Mouse (Mus musculus) heart, postnatal 0 days (tissue): ENCODE results near the gene Acaa1a. TPM values are rescaled to one million over a fixed set of nuclear protein-coding genes. Genes with fewer than 3 reads are reported as not detected.

Experiments used
- ATAC-seq: fragments of 200-750 bp; cut with Nextera tagmentation; 2 replicates; pipeline ENCODE4 v1.8.0; 2017; ENCODE audit warnings: low read depth, moderate number of reproducible peaks, moderate library complexity; ENCODE audit not compliant: insufficient read depth
- DNase-seq: peaks from one replicate; pipeline ENCODE4 v3.0.0-alpha.2; 2016; ENCODE audit warnings: low spot score
- H3K27ac ChIP-seq: fragments of 300-500 bp; sonication (generic); 2 replicates; pipeline ENCODE4 v1.5.1; 2014; ENCODE audit warnings: low read depth, mild to moderate bottlenecking
- H3K27me3 ChIP-seq: fragments of 300-500 bp; sonication (generic); 2 replicates; pipeline ENCODE4 v1.6.1; 2014; ENCODE audit warnings: low read length, mixed read lengths; ENCODE audit not compliant: control insufficient read depth, insufficient read depth
- H3K36me3 ChIP-seq: fragments of 300-500 bp; sonication (generic); replicated peaks from 2 replicates; pipeline ENCODE4 v1.6.1; 2014; ENCODE audit warnings: low read length, mixed read lengths; ENCODE audit not compliant: control insufficient read depth, insufficient read depth
- H3K4me1 ChIP-seq: fragments of 300-500 bp; sonication (generic); 2 replicates; pipeline ENCODE4 v1.6.1; 2014; ENCODE audit warnings: antibody characterized with exemption; ENCODE audit not compliant: control insufficient read depth, insufficient read depth
- H3K4me2 ChIP-seq: fragments of 300-500 bp; sonication (generic); 2 replicates; pipeline ENCODE4 v1.6.1; 2014; ENCODE audit warnings: low read depth, mild to moderate bottlenecking, low read length, moderate library complexity
- H3K4me3 ChIP-seq: fragments of 300-500 bp; sonication (generic); 2 replicates; pipeline ENCODE4 v1.5.1; 2014; ENCODE audit warnings: low read depth, low read length
- H3K9ac ChIP-seq: fragments of 300-500 bp; sonication (generic); replicated peaks from 2 replicates; pipeline ENCODE4 v1.6.1; 2014; ENCODE audit warnings: low read depth, low read length, mixed read lengths
- H3K9me3 ChIP-seq: fragments of 300-500 bp; sonication (generic); replicated peaks from 2 replicates; pipeline ENCODE4 v1.6.1; 2016; ENCODE audit warnings: low read length; ENCODE audit not compliant: control insufficient read depth
- CTCF ChIP-seq: IDR thresholded peaks from 2 replicates; pipeline ENCODE4 v1.5.1; 2016; ENCODE audit warnings: antibody characterized with exemption, control low read depth, low read depth
- EP300 ChIP-seq: IDR thresholded peaks from 2 replicates; pipeline ENCODE4 v1.6.1; 2016; ENCODE audit warnings: antibody characterized with exemption, low read depth
- WGBS: fragments of 180-500 bp; shearing (Covaris S2); extraction: QIAGEN DNeasy Blood & Tissue Kit; methylation state at CpG from one replicate; pipeline ENCODE4 v1.1.7; 2014; 5-methylcytosine and 5-hydroxymethylcytosine counted together
- polyA plus RNA-seq: library from polyadenylated mRNA; unstranded; fragments of >200 nt; fragmentation: Nextera tagmentation; extraction: Ambion mirVana; gene quantifications from 2 replicates; pipeline ENCODE4 v1.2.1, GENCODE M21; 2015
- total RNA-seq: library from RNA; depleted of rRNA; stranded (reverse); fragments of >200 nt; gene quantifications from 2 replicates; pipeline ENCODE4 v1.2.3, GENCODE M21; 2014; ENCODE audit warnings: low replicate concordance

The Acaa1a gene
- total and polyA plus RNA-seq, 2 experiments from 2014 or later = 89.8 to 206 TPM

- Histone ChIP-seq H3K27ac (no peak overlapping the region), H3K4me1 (peaks cover 5% of the 10 kb centered on the region; the same call in 1 of the 2 replicates), H3K4me3 (no peak overlapping the region), H3K36me3 (no peaks in the 10 kb centered on the region), H3K4me2 (no peak overlapping the region), H3K27me3 (no peaks in the 10 kb centered on the region), H3K9me3 (no peaks in the 10 kb centered on the region), H3K9ac (no peak overlapping the region)
- 96% methylated on average over 1 of the region's 1 CpGs for WGBS
- ATAC-seq (no peak), DNase-seq (no peak)
- TF ChIP-seq CTCF = no peak
- TF ChIP-seq EP300 = no peak
Observed at GRCm38 (mm10) chr9:119309067-119309466, 30.4 kb upstream of the Acaa1a start.

GRCm38 (mm10) chr9:119313096-119313495 is 26.4 kb upstream of the Acaa1a start:
- no peaks in the 10 kb centered on the region for H3K9me3 ChIP-seq
- TF ChIP-seq EP300 = no peak
- no peak for TF ChIP-seq CTCF
- no peak overlapping the region for H3K4me2 ChIP-seq
- H3K36me3 ChIP-seq = no peaks in the 10 kb centered on the region
- no peaks in the 10 kb centered on the region for H3K27me3 ChIP-seq
- no peak overlapping the region for H3K27ac ChIP-seq
- ATAC-seq (no peak), DNase-seq (no peak)
- no peak overlapping the region for H3K9ac ChIP-seq
- WGBS = 68% methylated on average over 10 of the region's 10 CpGs
- H3K4me3 ChIP-seq = no peak overlapping the region
- no peaks in the 10 kb centered on the region for H3K4me1 ChIP-seq

GRCm38 (mm10) chr9:119318891-119319290 is 20.6 kb upstream of the Acaa1a start:
- peaks cover 13% of the 10 kb centered on the region for H3K4me1 ChIP-seq
- no peak overlapping the region for H3K27ac ChIP-seq
- no peaks in the 10 kb centered on the region for H3K27me3 ChIP-seq
- ATAC-seq (no peak), DNase-seq (no peak)
- H3K4me3 ChIP-seq = no peak overlapping the region
- TF ChIP-seq CTCF (no peak), EP300 (no peak)
- no peak overlapping the region for H3K4me2 ChIP-seq
- no peaks in the 10 kb centered on the region for H3K36me3 ChIP-seq
- no peak overlapping the region for H3K9ac ChIP-seq
- H3K9me3 ChIP-seq = no peaks in the 10 kb centered on the region
- WGBS = 58% methylated on average over 1 of the region's 1 CpGs

GRCm38 (mm10) chr9:119320446-119320845 is 19.0 kb upstream of the Acaa1a start:
- Histone ChIP-seq H3K4me2 (no peak overlapping the region), H3K9me3 (no peaks in the 10 kb centered on the region), H3K4me3 (no peak overlapping the region), H3K9ac (no peak overlapping the region), H3K27me3 (no peaks in the 10 kb centered on the region), H3K36me3 (no peaks in the 10 kb centered on the region), H3K27ac (no peak overlapping the region), H3K4me1 (peaks cover 13% of the 10 kb centered on the region)
- no peak for DNase-seq
- WGBS = 83% methylated on average over 7 of the region's 7 CpGs
- TF ChIP-seq CTCF (no peak), EP300 (no peak)
- no peak for ATAC-seq

GRCm38 (mm10) chr9:119320946-119321345 is 18.5 kb upstream of the Acaa1a start:
- Histone ChIP-seq H3K27me3 (no peaks in the 10 kb centered on the region), H3K4me2 (peak overlapping the region; percentile 92), H3K36me3 (no peaks in the 10 kb centered on the region), H3K4me1 (peaks cover 13% of the 10 kb centered on the region), H3K9ac (peak overlapping the region; percentile 85), H3K27ac (no peak overlapping the region), H3K9me3 (no peaks in the 10 kb centered on the region), H3K4me3 (peak overlapping the region; percentile 93)
- TF ChIP-seq CTCF (no peak), EP300 (no peak)
- ATAC-seq (no peak), DNase-seq (no peak)
- 9% methylated on average over 7 of the region's 7 CpGs for WGBS

GRCm38 (mm10) chr9:119321392-119322229 is 17.9 kb upstream of the Acaa1a start:
- Histone ChIP-seq H3K4me1 (peaks cover 13% of the 10 kb centered on the region), H3K9ac (peak overlapping the region; percentile 85), H3K4me2 (peak overlapping the region; percentile 92), H3K4me3 (peak overlapping the region; percentile 93), H3K9me3 (no peaks in the 10 kb centered on the region), H3K36me3 (no peaks in the 10 kb centered on the region), H3K27ac (peak overlapping the region; percentile 96), H3K27me3 (no peaks in the 10 kb centered on the region)
- under 1% methylated on average over 48 of the region's 59 CpGs for WGBS
- DNase-seq = peak; percentile 35
- ATAC-seq = peak; percentile 4; the same call in 1 of the 2 replicates
- TF ChIP-seq EP300 (no peak), CTCF (no peak)
